Mouse (Mus musculus) forebrain, postnatal 0 days (tissue): ENCODE results near the gene Ccn6. TPM values are rescaled to one million over a fixed set of nuclear protein-coding genes. Genes with fewer than 3 reads are reported as not detected.

Experiments used
- ATAC-seq: fragments of 200-750 bp; cut with Nextera tagmentation; 2 replicates; pipeline ENCODE4 v1.8.0; 2017; ENCODE audit warnings: mild to moderate bottlenecking, moderate library complexity
- DNase-seq: peaks from one replicate; pipeline ENCODE4 v3.0.0-alpha.2; 2015
- H3K27ac ChIP-seq: fragments of 300-500 bp; sonication (generic); 2 replicates; pipeline ENCODE4 v1.5.1; 2014; ENCODE audit warnings: low read depth, mild to moderate bottlenecking, antibody characterized with exemption, low read length, moderate library complexity, mixed read lengths
- H3K27me3 ChIP-seq: fragments of 300-500 bp; sonication (generic); 2 replicates; pipeline ENCODE4 v1.6.1; 2014; ENCODE audit warnings: mild to moderate bottlenecking, low read length, mixed read lengths; ENCODE audit not compliant: insufficient read depth
- H3K36me3 ChIP-seq: fragments of 300-500 bp; sonication (generic); 2 replicates; pipeline ENCODE4 v1.6.1; 2014; ENCODE audit warnings: mild to moderate bottlenecking, moderate library complexity; ENCODE audit not compliant: insufficient read depth
- H3K4me1 ChIP-seq: fragments of 300-500 bp; sonication (generic); 2 replicates; pipeline ENCODE4 v1.6.1; 2014; ENCODE audit warnings: antibody characterized with exemption; ENCODE audit not compliant: insufficient read depth
- H3K4me2 ChIP-seq: fragments of 300-500 bp; sonication (generic); 2 replicates; pipeline ENCODE4 v1.6.1; 2014; ENCODE audit warnings: low read depth, mild to moderate bottlenecking, moderate library complexity
- H3K4me3 ChIP-seq: fragments of 300-500 bp; sonication (generic); 2 replicates; pipeline ENCODE4 v1.5.1; 2014; ENCODE audit warnings: low read depth, low read length, mixed read lengths
- H3K9ac ChIP-seq: fragments of 300-500 bp; sonication (generic); 2 replicates; pipeline ENCODE4 v1.6.1; 2014; ENCODE audit warnings: mild to moderate bottlenecking
- H3K9me3 ChIP-seq: fragments of 300-500 bp; sonication (generic); 2 replicates; pipeline ENCODE4 v1.6.1; 2016; ENCODE audit warnings: low read length
- CTCF ChIP-seq: sonication (generic); IDR thresholded peaks from 2 replicates; pipeline ENCODE4 v1.5.1; 2016; ENCODE audit warnings: antibody characterized with exemption, control low read depth, low read depth
- WGBS: fragments of 180-500 bp; shearing (Covaris S2); extraction: QIAGEN DNeasy Blood & Tissue Kit; methylation state at CpG from one replicate; pipeline ENCODE4 v1.1.7; 2014; 5-methylcytosine and 5-hydroxymethylcytosine counted together
- polyA plus RNA-seq: library from polyadenylated mRNA; unstranded; fragments of >200 nt; fragmentation: Nextera tagmentation; extraction: Ambion mirVana; gene quantifications from 2 replicates; pipeline ENCODE4 v1.2.1, GENCODE M21; 2015
- total RNA-seq: library from RNA; depleted of rRNA; stranded (reverse); fragments of >200 nt; gene quantifications from 2 replicates; pipeline ENCODE4 v1.2.3, GENCODE M21; 2014

The Ccn6 gene
- total and polyA plus RNA-seq, 2 experiments from 2014 or later: 0.18 to 1.9 TPM

DNA sequence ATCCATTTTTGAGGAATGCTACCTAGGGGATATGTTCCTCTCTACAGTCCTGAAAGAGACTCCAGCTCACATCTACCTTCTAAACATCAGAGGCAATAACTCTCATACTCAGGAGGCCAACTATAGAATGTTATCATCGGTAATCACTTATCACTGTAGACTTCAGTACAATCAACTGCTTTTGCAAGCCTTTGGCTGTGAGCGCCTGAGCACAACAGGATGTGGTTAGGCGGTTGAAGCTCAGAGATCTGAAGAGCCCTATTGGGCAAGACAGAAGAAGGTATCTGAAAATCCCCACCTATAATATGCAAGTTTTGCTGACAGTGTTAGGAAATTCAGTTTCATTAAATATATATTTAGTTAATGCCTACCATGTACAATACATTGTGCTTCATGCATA, 29.1 kb upstream of the Ccn6 start:
- no peak for TF ChIP-seq CTCF
- no peaks in the 10 kb centered on the region for H3K36me3 ChIP-seq
- ATAC-seq (no peak), DNase-seq (no peak)
- H3K9me3 ChIP-seq: no peaks in the 10 kb centered on the region
- H3K4me3 ChIP-seq: no peak overlapping the region
- WGBS: 94% methylated on average over 3 of the region's 3 CpGs
- no peak overlapping the region for H3K27ac ChIP-seq
- no peaks in the 10 kb centered on the region for H3K27me3 ChIP-seq
- no peak overlapping the region for H3K4me2 ChIP-seq
- H3K4me1 ChIP-seq: no peaks in the 10 kb centered on the region
- no peak overlapping the region for H3K9ac ChIP-seq

GRCm38 (mm10) chr10:39185545-39185906, 21.9 kb upstream of the Ccn6 start:
- ATAC-seq: peak; percentile 52
- DNase-seq: no peak
- no peaks in the 10 kb centered on the region for H3K36me3 ChIP-seq
- H3K4me1 ChIP-seq: peaks cover 6% of the 10 kb centered on the region; the same call in 1 of the 2 replicates
- no peak overlapping the region for H3K4me3 ChIP-seq
- no peaks in the 10 kb centered on the region for H3K9me3 ChIP-seq
- no peaks in the 10 kb centered on the region for H3K27me3 ChIP-seq
- H3K9ac ChIP-seq: no peak overlapping the region
- 0 out of 2 replicates have a peak overlapping the region, but pooled peaks have one; percentile 35 for H3K27ac ChIP-seq
- no peak overlapping the region for H3K4me2 ChIP-seq
- 45% methylated on average over 4 of the region's 4 CpGs for WGBS
- no peak for TF ChIP-seq CTCF

GRCm38 (mm10) chr10:39184864-39185544, 21.4 kb upstream of the Ccn6 start:
- ATAC-seq (peak; percentile 85), DNase-seq (peak; percentile 61)
- 0 out of 2 replicates have a peak overlapping the region, but pooled peaks have one; percentile 35 for H3K27ac ChIP-seq
- H3K4me2 ChIP-seq: no peak overlapping the region
- no peak for TF ChIP-seq CTCF
- peaks cover 6% of the 10 kb centered on the region; the same call in 1 of the 2 replicates for H3K4me1 ChIP-seq
- H3K36me3 ChIP-seq: no peaks in the 10 kb centered on the region
- no peak overlapping the region for H3K9ac ChIP-seq
- 47% methylated on average over 8 of the region's 8 CpGs for WGBS
- H3K27me3 ChIP-seq: no peaks in the 10 kb centered on the region
- no peaks in the 10 kb centered on the region for H3K9me3 ChIP-seq
- H3K4me3 ChIP-seq: no peak overlapping the region

DNA sequence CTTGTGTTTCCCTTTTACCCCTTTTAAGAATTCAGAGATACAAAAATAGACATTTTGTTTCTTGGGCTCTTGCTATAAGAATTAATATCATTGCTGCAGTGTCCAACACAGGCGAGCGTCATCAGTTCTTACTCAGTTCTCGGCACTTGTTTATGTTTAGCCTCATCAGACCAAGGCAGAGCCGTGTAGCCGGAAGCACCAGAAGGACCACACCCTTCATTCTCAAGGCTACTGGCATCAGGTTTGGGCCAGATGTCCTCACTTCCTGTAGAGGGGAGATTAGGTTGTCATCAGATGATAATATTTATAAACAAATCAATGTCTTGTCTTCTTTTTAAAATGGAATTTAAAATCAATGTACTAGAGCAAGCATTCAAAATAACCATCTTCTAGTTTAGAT, 13.4 kb upstream of the Ccn6 start:
- Histone ChIP-seq H3K27ac (no peak overlapping the region), H3K4me1 (peaks cover 18% of the 10 kb centered on the region), H3K36me3 (no peaks in the 10 kb centered on the region), H3K9me3 (no peaks in the 10 kb centered on the region), H3K27me3 (no peaks in the 10 kb centered on the region), H3K4me3 (no peak overlapping the region), H3K9ac (no peak overlapping the region), H3K4me2 (no peak overlapping the region)
- DNase-seq (no peak), ATAC-seq (no peak)
- WGBS: 92% methylated on average over 5 of the region's 5 CpGs
- no peak for TF ChIP-seq CTCF

DNA sequence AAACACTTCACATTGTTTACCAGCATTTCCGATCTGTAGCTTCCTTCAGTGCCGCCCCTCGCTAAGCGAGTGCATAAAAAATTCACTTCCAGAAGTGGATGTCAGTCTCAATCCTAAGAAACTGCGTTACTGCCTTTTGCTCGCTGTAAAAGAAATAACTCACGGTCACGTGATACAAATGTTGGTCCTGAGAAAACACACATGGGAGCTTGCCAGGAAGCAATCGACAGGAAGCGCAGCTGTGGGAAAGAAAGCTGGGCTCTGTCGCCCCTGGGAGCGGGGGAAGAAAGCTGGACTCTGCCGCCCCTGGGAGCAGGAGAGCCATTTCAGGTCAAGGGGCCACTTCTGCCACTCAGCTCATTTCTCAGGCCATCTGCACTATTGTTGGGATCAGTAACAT, 9.5 kb upstream of the Ccn6 start:
- no peak overlapping the region for H3K9ac ChIP-seq

GRCm38 (mm10) chr10:39172540-39172931, 8.9 kb upstream of the Ccn6 start:
- peaks cover 26% of the 10 kb centered on the region for H3K4me1 ChIP-seq
- no peak overlapping the region for H3K4me3 ChIP-seq
- H3K9me3 ChIP-seq: no peaks in the 10 kb centered on the region
- no peak for TF ChIP-seq CTCF
- peak overlapping the region; percentile 57 for H3K4me2 ChIP-seq
- no peak overlapping the region for H3K9ac ChIP-seq
- WGBS: 69% methylated on average over 6 of the region's 6 CpGs
- no peaks in the 10 kb centered on the region for H3K36me3 ChIP-seq
- peak; percentile 27 for DNase-seq
- peak overlapping the region; percentile 92 for H3K27ac ChIP-seq
- no peak for ATAC-seq
- no peaks in the 10 kb centered on the region for H3K27me3 ChIP-seq

More for the DNA sequence above, 9.5 kb upstream of the Ccn6 start:
- Histone ChIP-seq H3K4me3 (no peak overlapping the region), H3K9me3 (no peaks in the 10 kb centered on the region), H3K4me1 (peaks cover 26% of the 10 kb centered on the region), H3K27me3 (no peaks in the 10 kb centered on the region), H3K27ac (peak overlapping the region; percentile 92), H3K36me3 (no peaks in the 10 kb centered on the region), H3K4me2 (peak overlapping the region; percentile 57)
- TF ChIP-seq CTCF: no peak
- WGBS: 12% methylated on average over 13 of the region's 13 CpGs
- DNase-seq (peak; percentile 68), ATAC-seq (no peak)

- no peaks in the 10 kb centered on the region for H3K36me3 ChIP-seq
- peak overlapping the region; percentile 92 for H3K27ac ChIP-seq
- peak; percentile 87 for ATAC-seq
- TF ChIP-seq CTCF: peak; percentile 89
- 5% methylated on average over 26 of the region's 26 CpGs for WGBS
- H3K4me3 ChIP-seq: peak overlapping the region; percentile 33
- no peaks in the 10 kb centered on the region for H3K27me3 ChIP-seq
- no peaks in the 10 kb centered on the region for H3K9me3 ChIP-seq
- peak overlapping the region; percentile 57 for H3K4me2 ChIP-seq
- peaks cover 26% of the 10 kb centered on the region for H3K4me1 ChIP-seq
- H3K9ac ChIP-seq: peak overlapping the region; percentile 62
- peak; percentile 96 for DNase-seq
Measured at GRCm38 (mm10) chr10:39171603-39172539, 8.3 kb upstream of the Ccn6 start.
